Mouse (Mus musculus): ENCODE data around the gene Cggbp1. TPM values are rescaled to one million over a fixed set of nuclear protein-coding genes. Genes with fewer than 3 reads are reported as not detected.

The Cggbp1 gene
- polyA plus RNA-seq, 1 experiment from 2014 or later = 22.7 TPM

DNA sequence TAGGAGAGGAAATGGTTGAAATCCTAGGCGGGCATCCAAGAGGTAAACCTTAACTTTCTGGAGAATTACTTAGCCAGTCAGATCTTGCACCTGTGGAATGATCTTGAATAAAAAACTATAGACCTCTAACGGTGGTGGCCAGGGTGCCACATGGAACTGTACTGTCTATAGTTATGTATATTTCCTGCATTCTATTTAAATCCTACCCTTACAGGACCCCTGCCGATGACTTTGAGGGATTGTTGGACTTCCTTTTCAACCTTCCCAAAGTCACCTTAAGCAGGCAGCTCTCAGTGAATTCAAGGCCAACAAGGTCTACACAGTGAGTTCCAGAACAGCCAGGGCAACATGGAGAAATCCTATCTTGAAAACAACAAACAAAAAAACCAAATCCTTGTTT lies 37.7 kb downstream of the Cggbp1 start:
- no peak overlapping the region for H3K4me3 ChIP-seq (ENCODE audit: low read depth, low read length)
- H3K36me3 ChIP-seq (ENCODE audit: control insufficient read depth, insufficient read depth) = no peaks in the 10 kb centered on the region
- H3K27ac ChIP-seq (ENCODE audit: low read length) = no peak overlapping the region
- ATAC-seq (ENCODE audit: low read depth) = no peak
- H3K9ac ChIP-seq (ENCODE audit: low read depth, low read length) = no peak overlapping the region
- H3K27me3 ChIP-seq (ENCODE audit: control insufficient read depth, insufficient read depth, low read depth, low read length) = no peaks in the 10 kb centered on the region
- 63% methylated on average over 3 of the region's 3 CpGs for WGBS (ENCODE audit: insufficient replicate concordance)
- no peaks in the 10 kb centered on the region; the same call in 1 of the 2 replicates for H3K4me1 ChIP-seq (ENCODE audit: control insufficient read depth, low read depth, low read length)
- H3K9me3 ChIP-seq (replicated peaks; ENCODE audit: control insufficient read depth, low read length) = no peaks in the 10 kb centered on the region
- no peak overlapping the region for H3K4me2 ChIP-seq (ENCODE audit: low read depth, low read length)

DNA sequence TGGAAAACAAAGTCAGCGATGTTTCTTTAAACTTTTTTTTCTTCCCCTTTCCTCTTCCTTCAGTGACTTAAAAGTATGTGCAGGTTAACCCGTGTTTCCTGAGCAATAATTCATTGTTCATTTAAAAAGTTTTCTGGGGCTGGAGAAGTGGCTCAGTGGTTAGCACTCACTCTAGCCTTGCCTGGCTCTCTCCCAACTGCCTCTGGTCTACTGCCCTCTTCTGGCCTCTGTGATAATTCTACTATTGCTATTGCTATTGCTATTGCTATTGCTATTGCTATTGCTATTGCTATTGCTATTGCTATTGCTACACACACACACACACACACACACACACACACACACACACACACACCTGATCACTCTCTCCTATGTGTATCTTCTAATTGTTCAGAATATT lies 47.3 kb downstream of the Cggbp1 start:
- no peaks in the 10 kb centered on the region for H3K4me1 ChIP-seq (ENCODE audit: control insufficient read depth, low read depth, low read length)
- no peaks in the 10 kb centered on the region for H3K27me3 ChIP-seq (ENCODE audit: control insufficient read depth, insufficient read depth, low read depth, low read length)
- H3K4me3 ChIP-seq (ENCODE audit: low read depth, low read length) = no peak overlapping the region
- H3K36me3 ChIP-seq (ENCODE audit: control insufficient read depth, insufficient read depth) = no peaks in the 10 kb centered on the region
- ATAC-seq (ENCODE audit: low read depth) = no peak
- no peak overlapping the region for H3K27ac ChIP-seq (ENCODE audit: low read length)
- H3K9ac ChIP-seq (ENCODE audit: low read depth, low read length) = no peak overlapping the region
- H3K9me3 ChIP-seq (replicated peaks; ENCODE audit: control insufficient read depth, low read length) = no peaks in the 10 kb centered on the region
- WGBS (ENCODE audit: insufficient replicate concordance) = 22% methylated on average over 2 of the region's 2 CpGs
- no peak overlapping the region for H3K4me2 ChIP-seq (ENCODE audit: low read depth, low read length)

DNA sequence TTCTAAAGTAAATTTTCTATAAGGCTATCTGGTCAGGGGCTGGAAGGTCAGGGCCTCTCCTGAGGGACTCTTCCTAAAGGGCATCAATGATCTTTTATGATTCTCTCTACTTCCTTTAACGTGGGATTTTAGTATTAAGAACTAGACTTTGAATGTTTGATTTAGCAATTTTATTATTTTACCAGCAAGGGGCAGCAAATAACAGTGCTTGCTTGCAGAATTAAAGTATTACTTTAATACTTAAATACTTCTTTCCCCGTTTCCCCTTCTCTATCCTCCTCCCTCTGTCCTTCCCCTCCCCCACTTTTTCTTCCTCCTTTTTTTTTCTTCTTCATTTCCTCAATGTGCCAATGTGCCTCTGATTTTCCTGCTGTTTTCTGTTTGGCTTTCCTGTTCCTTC lies 51.5 kb downstream of the Cggbp1 start:
- no peak overlapping the region for H3K4me2 ChIP-seq (ENCODE audit: low read depth, low read length)
- no peak for ATAC-seq (ENCODE audit: low read depth)
- H3K9ac ChIP-seq (ENCODE audit: low read depth, low read length) = no peak overlapping the region
- H3K4me1 ChIP-seq (ENCODE audit: control insufficient read depth, low read depth, low read length) = no peaks in the 10 kb centered on the region
- H3K27ac ChIP-seq (ENCODE audit: low read length) = no peak overlapping the region
- H3K9me3 ChIP-seq (replicated peaks; ENCODE audit: control insufficient read depth, low read length) = no peaks in the 10 kb centered on the region
- H3K4me3 ChIP-seq (ENCODE audit: low read depth, low read length) = no peak overlapping the region
- WGBS (ENCODE audit: insufficient replicate concordance) = 18% methylated on average over 2 of the region's 2 CpGs
- no peaks in the 10 kb centered on the region for H3K27me3 ChIP-seq (ENCODE audit: control insufficient read depth, insufficient read depth, low read depth, low read length)
- H3K36me3 ChIP-seq (ENCODE audit: control insufficient read depth, insufficient read depth) = no peaks in the 10 kb centered on the region

DNA sequence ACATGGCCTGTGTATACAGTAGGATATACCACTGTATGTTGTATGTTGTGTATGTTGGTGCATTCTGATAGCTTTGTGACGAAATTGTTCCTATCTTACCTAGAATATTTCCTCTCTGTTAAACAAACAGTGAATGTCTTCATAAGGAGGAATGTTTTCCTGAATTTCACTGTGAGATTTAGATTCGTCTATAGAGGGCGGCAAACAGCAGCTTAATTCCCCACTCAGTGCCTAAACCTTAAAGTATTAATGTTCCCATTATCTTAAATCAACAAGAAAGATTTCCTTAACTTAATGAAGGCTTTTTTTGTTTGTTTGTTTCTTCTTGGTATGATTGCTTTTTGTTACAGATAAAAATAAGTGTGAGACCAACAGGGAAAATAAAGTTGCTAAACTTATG lies 55.3 kb downstream of the Cggbp1 start:
- Histone ChIP-seq H3K36me3 (ENCODE audit: control insufficient read depth, insufficient read depth) (no peaks in the 10 kb centered on the region), H3K9me3 (replicated peaks; ENCODE audit: control insufficient read depth, low read length) (no peaks in the 10 kb centered on the region), H3K9ac (ENCODE audit: low read depth, low read length) (no peak overlapping the region), H3K27ac (ENCODE audit: low read length) (no peak overlapping the region), H3K4me1 (ENCODE audit: control insufficient read depth, low read depth, low read length) (no peaks in the 10 kb centered on the region), H3K27me3 (ENCODE audit: control insufficient read depth, insufficient read depth, low read depth, low read length) (no peaks in the 10 kb centered on the region), H3K4me3 (ENCODE audit: low read depth, low read length) (no peak overlapping the region), H3K4me2 (ENCODE audit: low read depth, low read length) (no peak overlapping the region)
- whole genome bisulfite sequencing (ENCODE audit: insufficient replicate concordance) = 11% methylated on average over 3 of the region's 3 CpGs
- ATAC-seq (ENCODE audit: low read depth) = no peak

DNA sequence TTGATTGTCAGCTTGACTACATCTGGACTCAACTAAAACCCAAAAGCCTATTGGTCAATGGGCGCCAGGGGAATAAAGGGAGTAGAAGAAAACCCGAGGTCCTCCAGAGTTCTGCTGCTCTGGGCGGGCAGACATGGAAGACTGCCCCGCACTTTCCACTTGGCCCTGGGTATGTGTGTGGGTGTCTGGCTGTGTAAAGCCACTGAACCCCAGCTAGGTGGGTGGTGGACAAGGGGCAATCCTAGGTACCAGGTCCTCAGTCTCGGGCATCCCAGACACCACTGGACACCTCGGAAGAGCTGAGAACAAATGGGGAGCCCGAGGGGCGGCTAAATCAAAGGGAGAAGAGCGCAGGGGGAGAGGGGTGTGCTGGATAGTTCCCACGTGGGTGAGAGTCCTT lies 57.0 kb downstream of the Cggbp1 start:
- Histone ChIP-seq H3K4me3 (ENCODE audit: low read depth, low read length) (no peak overlapping the region), H3K36me3 (ENCODE audit: control insufficient read depth, insufficient read depth) (no peaks in the 10 kb centered on the region), H3K27ac (ENCODE audit: low read length) (no peak overlapping the region), H3K27me3 (ENCODE audit: control insufficient read depth, insufficient read depth, low read depth, low read length) (no peaks in the 10 kb centered on the region), H3K4me2 (ENCODE audit: low read depth, low read length) (no peak overlapping the region), H3K4me1 (ENCODE audit: control insufficient read depth, low read depth, low read length) (no peaks in the 10 kb centered on the region), H3K9me3 (replicated peaks; ENCODE audit: control insufficient read depth, low read length) (no peaks in the 10 kb centered on the region), H3K9ac (ENCODE audit: low read depth, low read length) (no peak overlapping the region)
- WGBS (ENCODE audit: insufficient replicate concordance) = 62% methylated on average over 10 of the region's 10 CpGs
- no peak for ATAC-seq (ENCODE audit: low read depth)

Other genes starting within 250 kb of the Cggbp1 start
- gene Csnka2ip, start 249.6 kb upstream of the Cggbp1 start, polyA plus RNA-seq (2015; fragmentation: Nextera tagmentation; extraction: Ambion mirVana) = not detected in 2 replicates
- 5.7 and 8.2 TPM in 2 replicates for gene 4930453N24Rik, start 80.8 kb upstream of the Cggbp1 start, polyA plus RNA-seq (2015; fragmentation: Nextera tagmentation; extraction: Ambion mirVana)
- gene Zfp654, start 344 bp upstream of the Cggbp1 start, polyA plus RNA-seq (2015; fragmentation: Nextera tagmentation; extraction: Ambion mirVana) = 2.6 and 3.0 TPM in 2 replicates